Mouse (Mus musculus): ENCODE measurements at regions not wholly inside any gene's neighbourhood (a gene's known extent, or its start where the extent isn't known, plus 50 kb on each side); places are given as distances from the start of the nearest gene placed in this dataset.
A peak's percentile ranks its signal among the peaks of the same experiment; 100 is the strongest.

- ATAC-seq (ENCODE audit: low FRiP score) (no peak), DNase-seq (ENCODE audit: low spot score, missing footprints) (no peak)
- Histone ChIP-seq H3K4me3 (ENCODE audit: low read depth, low read length) (no peak overlapping the region), H3K27ac (ENCODE audit: low read depth, low read length) (no peak overlapping the region), H3K4me2 (no peak overlapping the region), H3K9me3 (ENCODE audit: control insufficient read depth, low read length) (no peaks in the 10 kb centered on the region), H3K36me3 (ENCODE audit: control insufficient read depth, insufficient read depth, low read length) (no peaks in the 10 kb centered on the region), H3K4me1 (ENCODE audit: control insufficient read depth, insufficient read depth, low read length) (no peaks in the 10 kb centered on the region), H3K27me3 (ENCODE audit: control insufficient read depth, insufficient read depth, low read length) (no peaks in the 10 kb centered on the region), H3K9ac (ENCODE audit: low read length) (no peak overlapping the region)
- WGBS, result 82% methylated on average over 8 of the region's 8 CpGs
Measured at GRCm38 (mm10) chr7:70649760-70650377, 283.3 kb upstream of the Nr2f2 start.

- ATAC-seq (ENCODE audit: low FRiP score), result no peak
Measured at GRCm38 (mm10) chr7:70646801-70647200, 280.3 kb upstream of the Nr2f2 start.

GRCm38 (mm10) chr7:70643694-70644301 lies 277.3 kb upstream of the Nr2f2 start:
- Histone ChIP-seq H3K36me3 (ENCODE audit: control insufficient read depth, insufficient read depth, low read length) (no peaks in the 10 kb centered on the region), H3K27ac (ENCODE audit: low read depth, low read length) (no peak overlapping the region), H3K4me2 (no peak overlapping the region), H3K27me3 (ENCODE audit: control insufficient read depth, insufficient read depth, low read length) (no peaks in the 10 kb centered on the region), H3K4me3 (ENCODE audit: low read depth, low read length) (no peak overlapping the region), H3K9me3 (ENCODE audit: control insufficient read depth, low read length) (no peaks in the 10 kb centered on the region), H3K9ac (ENCODE audit: low read length) (no peak overlapping the region), H3K4me1 (ENCODE audit: control insufficient read depth, insufficient read depth, low read length) (peaks cover 6% of the 10 kb centered on the region; the same call in 1 of the 2 replicates)
- ATAC-seq (ENCODE audit: low FRiP score) (peak; percentile 50; the same call in 1 of the 2 replicates), DNase-seq (ENCODE audit: low spot score, missing footprints) (no peak)
- WGBS, result 47% methylated on average over 9 of the region's 9 CpGs

More at GRCm38 (mm10) chr7:70646801-70647200, 280.3 kb upstream of the Nr2f2 start:
- DNase-seq (ENCODE audit: low spot score, missing footprints), result no peak
- Histone ChIP-seq H3K4me1 (ENCODE audit: control insufficient read depth, insufficient read depth, low read length) (peaks cover 6% of the 10 kb centered on the region; the same call in 1 of the 2 replicates), H3K4me2 (no peak overlapping the region), H3K27me3 (ENCODE audit: control insufficient read depth, insufficient read depth, low read length) (no peaks in the 10 kb centered on the region), H3K27ac (ENCODE audit: low read depth, low read length) (no peak overlapping the region), H3K4me3 (ENCODE audit: low read depth, low read length) (no peak overlapping the region), H3K36me3 (ENCODE audit: control insufficient read depth, insufficient read depth, low read length) (no peaks in the 10 kb centered on the region), H3K9me3 (ENCODE audit: control insufficient read depth, low read length) (no peaks in the 10 kb centered on the region), H3K9ac (ENCODE audit: low read length) (no peak overlapping the region)
- WGBS, result 83% methylated on average over 2 of the region's 2 CpGs

GRCm38 (mm10) chr7:70643055-70643454 lies 276.5 kb upstream of the Nr2f2 start:
- H3K27me3 ChIP-seq (ENCODE audit: control insufficient read depth, insufficient read depth, low read length), result no peaks in the 10 kb centered on the region
- WGBS, result 90% methylated on average over 1 of the region's 1 CpGs
- no peaks in the 10 kb centered on the region for H3K36me3 ChIP-seq (ENCODE audit: control insufficient read depth, insufficient read depth, low read length)
- H3K4me3 ChIP-seq (ENCODE audit: low read depth, low read length), result no peak overlapping the region
- peaks cover 6% of the 10 kb centered on the region; the same call in 1 of the 2 replicates for H3K4me1 ChIP-seq (ENCODE audit: control insufficient read depth, insufficient read depth, low read length)
- DNase-seq (ENCODE audit: low spot score, missing footprints), result no peak
- no peaks in the 10 kb centered on the region for H3K9me3 ChIP-seq (ENCODE audit: control insufficient read depth, low read length)
- no peak overlapping the region for H3K27ac ChIP-seq (ENCODE audit: low read depth, low read length)
- no peak overlapping the region for H3K9ac ChIP-seq (ENCODE audit: low read length)
- H3K4me2 ChIP-seq, result no peak overlapping the region
- no peak for ATAC-seq (ENCODE audit: low FRiP score)

- ATAC-seq (ENCODE audit: low FRiP score), result no peak
- DNase-seq (ENCODE audit: low spot score, missing footprints), result no peak
- WGBS, result 62% methylated on average over 11 of the region's 11 CpGs
- H3K4me1 ChIP-seq (ENCODE audit: control insufficient read depth, insufficient read depth, low read length), result peaks cover 6% of the 10 kb centered on the region; the same call in 1 of the 2 replicates
- no peaks in the 10 kb centered on the region for H3K9me3 ChIP-seq (ENCODE audit: control insufficient read depth, low read length)
- no peaks in the 10 kb centered on the region for H3K27me3 ChIP-seq (ENCODE audit: control insufficient read depth, insufficient read depth, low read length)
- no peak overlapping the region for H3K4me3 ChIP-seq (ENCODE audit: low read depth, low read length)
- H3K27ac ChIP-seq (ENCODE audit: low read depth, low read length), result no peak overlapping the region
- H3K36me3 ChIP-seq (ENCODE audit: control insufficient read depth, insufficient read depth, low read length), result no peaks in the 10 kb centered on the region
- H3K9ac ChIP-seq (ENCODE audit: low read length), result no peak overlapping the region
- H3K4me2 ChIP-seq, result no peak overlapping the region
Measured at GRCm38 (mm10) chr7:70641217-70641616, 274.7 kb upstream of the Nr2f2 start.

- no peak overlapping the region for H3K4me3 ChIP-seq (ENCODE audit: low read depth, low read length)
- ATAC-seq (ENCODE audit: low FRiP score), result no peak
- no peak overlapping the region for H3K9ac ChIP-seq (ENCODE audit: low read length)
- DNase-seq (ENCODE audit: low spot score, missing footprints), result no peak
- WGBS, result 89% methylated on average over 11 of the region's 11 CpGs
- H3K4me2 ChIP-seq, result no peak overlapping the region
- no peaks in the 10 kb centered on the region for H3K27me3 ChIP-seq (ENCODE audit: control insufficient read depth, insufficient read depth, low read length)
- H3K27ac ChIP-seq (ENCODE audit: low read depth, low read length), result no peak overlapping the region
- H3K4me1 ChIP-seq (ENCODE audit: control insufficient read depth, insufficient read depth, low read length), result peaks cover 6% of the 10 kb centered on the region; the same call in 1 of the 2 replicates
- H3K9me3 ChIP-seq (ENCODE audit: control insufficient read depth, low read length), result no peaks in the 10 kb centered on the region
- no peaks in the 10 kb centered on the region for H3K36me3 ChIP-seq (ENCODE audit: control insufficient read depth, insufficient read depth, low read length)
Measured at GRCm38 (mm10) chr7:70640574-70640973, 274.0 kb upstream of the Nr2f2 start.

- no peaks in the 10 kb centered on the region for H3K36me3 ChIP-seq (ENCODE audit: control insufficient read depth, insufficient read depth, low read length)
- H3K27ac ChIP-seq (ENCODE audit: low read depth, low read length), result no peak overlapping the region
- DNase-seq (ENCODE audit: low spot score, missing footprints) (no peak), ATAC-seq (ENCODE audit: low FRiP score) (no peak)
- H3K9me3 ChIP-seq (ENCODE audit: control insufficient read depth, low read length), result no peaks in the 10 kb centered on the region
- no peaks in the 10 kb centered on the region for H3K27me3 ChIP-seq (ENCODE audit: control insufficient read depth, insufficient read depth, low read length)
- WGBS, result 83% methylated on average over 2 of the region's 2 CpGs
- H3K4me3 ChIP-seq (ENCODE audit: low read depth, low read length), result no peak overlapping the region
- no peak overlapping the region for H3K9ac ChIP-seq (ENCODE audit: low read length)
- no peak overlapping the region for H3K4me2 ChIP-seq
- no peaks in the 10 kb centered on the region for H3K4me1 ChIP-seq (ENCODE audit: control insufficient read depth, insufficient read depth, low read length)
Measured at GRCm38 (mm10) chr7:70638161-70638560, 271.6 kb upstream of the Nr2f2 start.

- Histone ChIP-seq H3K4me1 (ENCODE audit: control insufficient read depth, insufficient read depth, low read length) (no peaks in the 10 kb centered on the region), H3K9ac (ENCODE audit: low read length) (no peak overlapping the region), H3K9me3 (ENCODE audit: control insufficient read depth, low read length) (no peaks in the 10 kb centered on the region), H3K4me2 (no peak overlapping the region), H3K4me3 (ENCODE audit: low read depth, low read length) (no peak overlapping the region), H3K27me3 (ENCODE audit: control insufficient read depth, insufficient read depth, low read length) (no peaks in the 10 kb centered on the region; the same call in 1 of the 2 replicates), H3K36me3 (ENCODE audit: control insufficient read depth, insufficient read depth, low read length) (no peaks in the 10 kb centered on the region), H3K27ac (ENCODE audit: low read depth, low read length) (no peak overlapping the region)
- ATAC-seq (ENCODE audit: low FRiP score), result no peak
- no peak for DNase-seq (ENCODE audit: low spot score, missing footprints)
- 59% methylated on average over 11 of the region's 11 CpGs for WGBS
Measured at GRCm38 (mm10) chr7:70634016-70634415, 267.5 kb upstream of the Nr2f2 start.

GRCm38 (mm10) chr7:70633577-70633976 lies 267.0 kb upstream of the Nr2f2 start:
- Histone ChIP-seq H3K4me2 (no peak overlapping the region), H3K9me3 (ENCODE audit: control insufficient read depth, low read length) (no peaks in the 10 kb centered on the region), H3K36me3 (ENCODE audit: control insufficient read depth, insufficient read depth, low read length) (no peaks in the 10 kb centered on the region), H3K9ac (ENCODE audit: low read length) (no peak overlapping the region), H3K27ac (ENCODE audit: low read depth, low read length) (no peak overlapping the region), H3K27me3 (ENCODE audit: control insufficient read depth, insufficient read depth, low read length) (no peaks in the 10 kb centered on the region; the same call in 1 of the 2 replicates), H3K4me1 (ENCODE audit: control insufficient read depth, insufficient read depth, low read length) (no peaks in the 10 kb centered on the region), H3K4me3 (ENCODE audit: low read depth, low read length) (no peak overlapping the region)
- ATAC-seq (ENCODE audit: low FRiP score) (0 out of 2 replicates have a peak, but pooled peaks have one; percentile 7), DNase-seq (ENCODE audit: low spot score, missing footprints) (no peak)
- 38% methylated on average over 11 of the region's 11 CpGs for WGBS

Data from midbrain, embryonic 11.5 days (tissue).